Mouse (Mus musculus): ENCODE results near the gene Jarid2.
"Not testable (repeated sequence)": the region's sequence is repeated elsewhere in the genome, so short reads cannot be mapped to it uniquely, and the experiment has no call there.

The Jarid2 gene

DNA sequence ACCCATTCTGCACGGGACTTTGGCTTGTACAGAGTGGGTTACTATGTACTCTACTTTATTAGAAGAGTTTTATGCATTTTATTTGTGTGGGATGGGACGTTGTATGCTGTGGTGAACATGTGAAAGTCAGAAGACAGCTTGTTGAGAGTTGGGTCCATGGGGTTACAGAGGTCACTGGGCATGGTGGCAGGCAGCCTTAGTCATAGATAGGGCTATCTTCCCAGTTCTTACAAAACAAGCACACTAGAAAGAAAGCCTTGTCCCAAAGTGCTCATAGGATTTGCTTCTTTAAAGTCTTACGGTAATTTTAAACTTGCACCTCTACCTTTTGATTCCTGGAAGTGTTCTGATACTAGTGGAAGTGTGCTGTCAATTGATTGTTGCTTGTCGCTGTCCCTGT is 103.6 kb downstream of the Jarid2 start:
- in situ Hi-C loops (cut with MboI, MseI), result loop anchor here in 1 of 2 experiments (10.0 kb wide), 1 partner anchor 1432 kb away; no protein-coding TSS in a partner anchor

DNA sequence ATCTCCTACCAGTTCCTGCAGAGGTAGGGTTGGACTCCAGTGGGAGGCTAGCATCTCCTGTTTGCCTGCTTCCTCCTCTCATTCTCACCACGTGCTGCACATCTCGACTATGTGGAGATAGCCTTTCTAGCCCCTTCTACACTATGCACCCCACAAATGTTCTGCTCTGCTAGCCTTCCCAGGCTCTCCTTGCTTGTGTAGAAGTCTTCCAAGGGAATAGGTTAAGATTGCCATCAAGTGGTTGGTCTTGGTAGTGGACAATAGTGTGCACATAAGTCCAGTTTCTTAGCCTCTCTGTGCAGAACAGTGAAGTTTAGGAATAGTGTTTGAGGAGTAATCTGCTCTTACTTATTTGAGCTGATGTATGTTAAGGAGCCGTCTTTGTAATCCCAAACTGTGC is 104.1 kb downstream of the Jarid2 start:
- in situ Hi-C loops (cut with MboI, MseI), result loop anchor here in 1 of 2 experiments (10.0 kb wide), 1 partner anchor 1431 kb away; no protein-coding TSS in a partner anchor

DNA sequence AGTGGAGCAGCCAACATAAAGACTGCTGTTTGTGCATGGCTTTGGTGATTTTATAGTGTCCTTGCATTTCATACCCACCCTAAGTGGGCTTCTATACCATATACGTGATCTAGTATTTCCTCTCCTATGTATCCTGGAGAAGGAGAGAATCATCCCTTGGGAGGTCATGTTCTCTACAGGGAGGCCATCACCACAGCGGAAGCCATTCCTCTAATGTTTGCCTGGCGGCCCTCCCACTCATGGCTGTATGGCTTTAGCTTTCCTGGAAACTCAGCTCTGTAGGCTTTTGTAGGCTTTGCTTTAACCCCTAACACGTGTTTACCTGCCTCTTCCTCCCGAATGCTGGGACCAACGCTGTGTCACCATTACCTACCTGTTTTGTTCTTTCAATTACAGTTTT is 108.2 kb downstream of the Jarid2 start:
- in situ Hi-C loops (cut with MboI, MseI), result loop anchor here in 1 of 2 experiments (10.0 kb wide), 1 partner anchor 1427 kb away; no protein-coding TSS in a partner anchor

DNA sequence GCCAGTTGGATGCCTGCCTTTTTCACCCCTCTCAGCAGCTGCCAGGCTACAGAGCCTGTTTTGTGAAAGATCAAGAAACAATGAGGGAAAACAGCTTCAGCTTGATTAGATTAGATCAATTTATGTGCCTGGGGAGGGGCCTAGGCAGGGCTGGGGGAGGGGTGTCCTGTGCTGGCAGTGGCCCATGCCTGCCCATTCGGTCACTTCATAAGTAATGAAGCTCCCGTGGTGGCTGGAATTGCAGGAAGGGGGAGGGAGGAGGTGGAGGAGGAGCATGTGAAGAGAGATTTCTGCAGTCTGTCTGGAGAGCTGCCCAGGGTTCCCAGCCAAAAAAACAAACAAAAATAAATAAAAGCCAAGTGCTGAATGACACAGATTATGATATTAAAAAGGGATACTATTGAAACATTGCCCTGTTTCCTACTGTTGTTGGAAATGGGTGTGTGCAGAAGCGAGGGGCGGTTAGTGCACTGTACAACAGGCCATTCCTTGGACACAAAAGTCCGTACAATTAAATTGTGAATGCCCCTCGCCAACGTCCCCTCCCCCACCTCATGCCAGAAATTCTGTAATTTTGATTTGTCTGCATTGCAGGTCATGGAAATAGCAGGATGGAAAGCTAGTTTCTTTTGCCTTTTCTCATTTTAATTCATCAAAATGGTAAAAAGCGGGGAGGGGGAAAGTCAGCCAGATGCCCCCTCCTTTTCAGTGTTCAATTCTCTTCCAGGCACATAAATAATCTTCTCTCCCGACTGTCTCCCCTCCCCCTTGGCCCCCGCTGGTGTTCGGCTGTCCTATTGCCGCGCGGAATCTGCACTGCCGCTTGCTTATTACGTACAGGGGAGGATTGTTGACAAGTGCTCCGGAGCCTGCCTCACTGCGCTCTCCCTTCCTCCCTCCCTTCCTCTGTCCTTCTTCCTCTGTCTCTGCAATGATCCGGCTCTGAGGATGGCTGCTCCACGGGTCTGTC is 110.9 kb downstream of the Jarid2 start:
- in situ Hi-C loops (cut with MboI, MseI), result loop anchor here in 1 of 2 experiments (10.0 kb wide), 1 partner anchor 1425 kb away; no protein-coding TSS in a partner anchor

DNA sequence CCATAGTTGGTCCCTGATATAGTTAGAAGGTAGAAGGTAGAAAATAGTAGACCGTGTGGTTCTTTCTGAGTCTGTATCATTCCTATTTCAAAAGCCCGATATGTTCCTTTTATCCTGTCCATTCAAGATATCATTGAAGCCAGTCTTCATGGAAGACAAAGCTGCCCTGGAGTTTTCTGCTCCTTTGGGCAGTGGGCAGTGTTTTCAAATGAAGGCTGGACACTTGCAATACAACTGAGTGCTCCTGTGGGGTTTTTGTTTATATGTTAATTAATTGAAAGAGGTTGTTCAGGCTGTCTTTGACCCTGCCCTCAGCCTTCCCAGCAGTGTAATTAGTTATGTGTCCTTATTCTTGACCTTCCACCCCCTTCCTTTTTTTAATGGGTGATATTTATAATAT is 122.2 kb downstream of the Jarid2 start:
- in situ Hi-C loops (cut with MboI, MseI), result no loop called here

DNA sequence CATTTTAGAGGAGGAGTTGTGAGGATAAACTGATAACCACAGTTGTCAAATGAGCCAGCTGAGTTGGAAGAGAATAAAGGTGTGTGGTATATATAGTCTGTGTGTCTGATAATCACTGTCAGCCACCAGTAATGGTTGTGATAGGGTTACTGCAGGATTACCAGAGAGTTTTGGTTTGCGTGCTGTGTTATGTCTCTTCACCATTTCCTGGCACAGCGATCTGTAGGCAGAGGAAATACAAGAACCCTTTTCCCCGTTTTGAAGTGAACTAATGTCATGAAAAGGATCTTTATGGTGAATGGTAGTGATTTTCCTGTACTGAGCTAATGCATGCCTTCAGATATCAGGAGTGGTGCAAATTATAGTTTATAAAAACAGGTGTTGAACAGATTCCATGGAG is 122.8 kb downstream of the Jarid2 start:
- in situ Hi-C loops (cut with MboI, MseI), result no loop called here

DNA sequence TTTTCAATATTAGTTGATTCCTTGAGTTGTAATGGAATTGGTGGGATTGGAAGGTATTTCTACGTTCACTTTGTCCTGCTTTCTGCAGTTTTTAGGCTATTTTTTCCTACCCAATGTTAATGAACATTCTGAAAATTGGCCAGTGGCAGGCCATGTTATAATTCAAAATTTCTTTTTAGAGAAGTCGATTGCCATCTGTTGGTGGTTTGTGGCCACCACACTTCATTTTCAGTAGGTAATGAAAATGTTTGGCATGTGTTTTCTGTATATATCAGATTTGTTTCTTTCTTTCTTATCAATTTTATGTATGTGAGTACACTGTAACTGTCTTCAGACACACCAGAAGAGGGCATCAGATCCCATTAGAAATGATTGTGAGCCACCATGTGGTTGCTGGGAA is 136.3 kb downstream of the Jarid2 start:
- in situ Hi-C loops (cut with MboI, MseI), result no loop called here

DNA sequence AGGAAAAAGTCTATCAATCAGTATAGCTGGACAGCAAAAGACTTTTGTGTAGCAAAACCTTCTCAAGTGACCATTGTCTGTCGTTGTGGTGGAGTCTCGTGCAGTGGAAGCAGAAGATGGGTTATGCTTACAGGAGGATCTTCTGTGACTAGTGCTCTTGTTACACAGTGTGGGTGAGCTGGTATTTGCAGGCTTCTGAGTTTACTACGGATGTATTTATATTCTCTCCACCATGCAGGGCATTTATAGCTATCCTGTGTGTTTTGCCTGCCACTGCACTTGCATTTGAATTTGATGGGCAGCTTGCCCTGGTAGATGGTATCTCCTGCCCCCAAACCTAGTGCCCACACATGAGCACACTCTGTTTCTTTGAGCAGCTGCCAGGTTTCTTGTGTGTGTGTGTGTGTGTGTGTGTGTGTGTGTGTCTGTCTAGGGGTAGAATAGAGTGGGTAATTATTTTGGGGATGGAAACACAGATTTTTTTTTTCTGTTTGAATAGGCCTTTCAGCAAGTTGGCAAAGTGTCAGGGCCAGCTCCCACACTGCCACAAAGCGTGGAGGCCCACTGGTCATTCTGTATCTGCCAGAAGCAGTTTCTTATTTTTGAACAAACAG is 138.9 kb downstream of the Jarid2 start:
- in situ Hi-C loops (cut with MboI, MseI), result no loop called here

DNA sequence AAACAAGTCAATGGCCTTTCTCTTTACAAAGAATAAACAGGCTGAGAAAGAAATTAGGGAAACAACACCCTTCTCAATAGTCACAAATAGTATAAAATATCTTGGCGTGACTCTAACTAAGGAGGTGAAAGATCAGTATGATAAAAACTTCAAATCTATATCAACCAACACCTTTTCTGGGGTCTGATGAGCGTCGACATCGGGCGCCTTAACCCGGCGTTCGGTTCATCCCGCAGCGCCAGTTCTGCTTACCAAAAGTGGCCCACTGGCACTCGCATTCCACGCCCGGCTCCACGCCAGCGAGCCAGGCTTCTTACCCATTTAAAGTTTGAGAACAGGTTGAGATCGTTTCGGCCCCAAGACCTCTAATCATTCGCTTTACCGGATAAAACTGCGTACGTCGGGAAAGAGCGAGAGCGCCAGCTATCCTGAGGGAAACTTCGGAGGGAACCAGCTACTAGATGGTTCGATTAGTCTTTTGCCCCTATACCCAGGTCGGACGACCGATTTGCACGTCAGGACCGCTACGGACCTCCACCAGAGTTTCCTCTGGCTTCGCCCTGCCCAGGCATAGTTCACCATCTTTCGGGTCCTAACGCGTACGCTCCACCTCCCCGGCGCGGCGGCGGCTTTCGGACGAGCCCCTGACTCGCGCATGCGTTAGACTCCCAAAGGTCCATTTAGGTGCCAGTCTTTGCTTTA is 140.3 kb downstream of the Jarid2 start:
- in situ Hi-C loops (cut with MboI, MseI), result not testable (repeated sequence)

DNA sequence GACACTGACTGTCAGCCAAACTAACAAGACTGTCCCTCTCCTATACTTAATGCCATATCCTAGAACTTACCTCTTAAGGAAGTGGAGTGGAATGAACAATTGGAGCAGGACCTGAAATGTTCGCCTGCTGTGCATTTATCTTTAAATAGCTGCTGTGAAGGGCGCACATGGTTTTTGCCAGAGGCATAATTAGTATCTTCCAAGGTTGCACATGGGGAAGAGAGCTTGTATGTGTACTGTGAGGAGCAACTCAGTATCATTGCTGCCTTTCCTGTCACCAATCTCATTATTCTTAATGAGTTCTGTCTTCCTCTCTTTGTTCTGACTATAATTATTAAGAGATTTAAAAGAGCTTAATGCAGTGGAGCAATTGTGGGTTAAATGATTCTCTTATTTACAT is 147.5 kb downstream of the Jarid2 start:
- in situ Hi-C loops (cut with MboI, MseI), result no loop called here

DNA sequence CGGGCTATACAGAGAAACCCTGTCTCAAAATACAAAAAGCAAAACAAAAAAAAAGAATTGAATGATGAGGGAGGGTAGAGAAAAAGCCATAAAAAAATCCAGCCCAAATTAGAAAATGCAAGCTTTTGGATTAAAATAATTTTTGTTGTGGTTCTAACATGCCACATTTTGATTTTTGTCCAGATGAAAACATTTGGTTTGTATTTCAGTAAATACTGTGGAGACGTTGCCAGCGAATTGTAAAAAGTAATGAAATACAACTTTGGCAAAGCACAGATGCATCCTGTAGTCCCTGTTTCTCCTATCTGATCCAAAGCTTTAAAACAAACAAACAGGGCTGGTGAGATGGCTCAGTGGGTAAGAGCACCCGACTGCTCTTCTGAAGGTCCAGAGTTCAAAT is 151.7 kb downstream of the Jarid2 start:
- in situ Hi-C loops (cut with MboI, MseI), result no loop called here

DNA sequence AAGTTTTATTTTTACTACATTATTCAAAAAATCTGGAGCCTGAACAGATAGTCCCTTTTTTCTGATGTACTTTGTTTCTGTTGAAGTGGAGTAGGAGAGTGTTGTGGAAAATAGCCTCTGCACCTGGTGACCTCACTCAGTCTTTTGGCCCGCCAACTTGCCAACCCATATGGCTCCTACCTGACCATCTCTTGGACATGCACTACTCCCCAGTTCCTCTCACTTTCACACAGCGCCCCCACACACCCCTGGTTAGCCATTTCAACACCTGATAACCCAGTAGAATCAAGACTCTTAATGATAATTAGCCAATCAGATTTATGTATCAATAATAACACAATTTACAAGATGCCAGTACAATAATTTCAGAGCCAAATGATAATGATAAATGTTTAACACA is 156.9 kb downstream of the Jarid2 start:
- in situ Hi-C loops (cut with MboI, MseI), result no loop called here

DNA sequence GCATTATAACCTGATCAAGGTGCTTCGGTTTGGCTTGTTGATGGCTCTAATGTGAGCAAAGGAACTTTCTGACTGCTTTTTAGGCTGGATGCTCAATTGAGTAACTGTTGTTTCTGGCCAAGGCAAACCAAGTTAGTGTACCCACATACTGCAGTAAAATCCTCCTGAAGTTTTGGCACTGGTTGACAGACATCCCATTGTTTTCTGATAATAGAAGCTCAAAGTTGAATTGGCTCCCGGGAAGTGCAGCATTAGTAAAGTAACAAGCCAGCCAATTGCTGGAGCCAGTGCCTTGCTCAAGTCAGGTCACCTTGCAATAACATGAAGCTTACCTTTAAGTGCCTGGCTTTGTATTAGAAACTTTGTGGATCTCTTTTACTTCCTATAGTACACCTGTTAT is 161.3 kb downstream of the Jarid2 start:
- in situ Hi-C loops (cut with MboI, MseI), result no loop called here

DNA sequence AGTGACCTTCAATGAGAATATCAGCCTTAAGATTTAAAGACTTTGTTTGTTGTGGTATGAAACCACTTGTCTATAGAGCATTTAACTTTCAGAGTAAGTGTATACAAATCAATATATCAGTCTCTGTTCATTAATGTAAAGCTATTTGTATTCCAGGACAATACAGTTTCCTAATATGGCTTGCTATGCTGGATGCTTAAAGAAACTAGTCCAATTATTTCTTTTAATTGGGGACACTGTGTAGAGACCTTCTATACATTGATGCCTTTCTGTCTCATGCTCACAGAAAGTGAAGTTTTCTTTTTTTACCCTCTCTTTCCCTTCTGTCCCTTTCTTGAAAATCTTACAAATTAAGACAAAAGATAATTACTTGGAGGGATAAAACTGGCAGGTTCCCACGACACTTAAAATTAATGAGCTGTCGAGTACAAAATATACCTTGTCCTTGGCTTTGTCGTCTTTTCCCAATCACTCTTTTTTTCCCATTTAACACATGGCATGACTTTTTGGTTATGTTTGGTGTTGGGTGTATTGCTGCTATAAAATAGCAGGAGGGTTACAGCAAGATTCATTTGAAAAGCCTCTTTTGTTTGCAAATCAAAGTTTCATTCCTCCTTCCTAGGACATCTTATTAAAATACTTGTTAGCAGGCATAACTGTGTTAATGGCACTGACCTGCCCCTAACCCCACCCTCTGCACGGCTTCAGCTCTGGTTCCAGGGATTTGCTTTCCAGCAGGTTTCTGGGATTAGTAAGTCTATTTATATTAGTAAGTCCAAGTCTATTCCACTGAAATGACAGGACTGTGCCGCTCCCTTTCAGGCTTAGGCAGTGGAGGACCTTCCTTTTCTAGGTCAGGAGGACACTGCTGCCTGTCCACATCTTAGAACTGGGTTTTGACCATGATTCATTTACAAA is 162.8 kb downstream of the Jarid2 start:
- in situ Hi-C loops (cut with MboI, MseI), result no loop called here

DNA sequence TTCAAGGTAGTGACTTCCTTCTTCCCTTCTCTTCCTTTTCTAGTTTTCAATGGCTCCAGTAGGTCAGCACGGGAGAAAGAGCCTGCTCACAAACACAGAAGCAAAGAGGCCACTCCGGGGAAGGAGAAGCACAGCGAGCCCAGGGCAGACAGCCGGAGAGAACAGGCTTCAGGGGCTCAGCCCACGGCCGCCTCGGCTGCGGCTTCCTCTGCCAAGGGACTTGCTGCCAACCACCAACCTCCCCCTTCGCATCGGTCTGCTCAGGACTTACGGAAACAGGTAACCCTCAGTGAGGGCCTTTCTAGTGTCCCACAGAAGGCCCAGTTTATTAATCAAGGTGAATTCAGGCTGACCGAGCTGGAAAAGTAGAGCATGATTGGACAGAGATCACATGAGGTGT is 166.9 kb downstream of the Jarid2 start:
- in situ Hi-C loops (cut with MboI, MseI), result no loop called here

DNA sequence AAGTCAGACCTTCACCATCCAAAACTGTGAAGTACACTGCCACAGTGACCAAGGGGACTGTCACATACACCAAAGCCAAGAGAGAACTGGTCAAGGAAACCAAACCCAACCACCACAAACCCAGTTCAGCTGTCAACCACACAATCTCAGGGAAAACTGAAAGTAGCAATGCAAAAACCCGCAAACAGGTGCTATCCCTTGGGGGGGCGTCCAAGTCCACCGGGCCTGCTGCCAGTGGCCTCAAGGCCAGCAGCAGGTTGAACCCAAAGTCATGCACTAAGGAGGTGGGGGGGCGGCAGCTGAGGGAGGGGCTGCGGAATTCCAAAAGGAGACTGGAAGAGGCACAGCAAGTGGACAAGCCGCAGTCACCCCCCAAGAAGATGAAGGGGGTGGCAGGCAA is 173.0 kb downstream of the Jarid2 start:
- in situ Hi-C loops (cut with MboI, MseI), result no loop called here

DNA sequence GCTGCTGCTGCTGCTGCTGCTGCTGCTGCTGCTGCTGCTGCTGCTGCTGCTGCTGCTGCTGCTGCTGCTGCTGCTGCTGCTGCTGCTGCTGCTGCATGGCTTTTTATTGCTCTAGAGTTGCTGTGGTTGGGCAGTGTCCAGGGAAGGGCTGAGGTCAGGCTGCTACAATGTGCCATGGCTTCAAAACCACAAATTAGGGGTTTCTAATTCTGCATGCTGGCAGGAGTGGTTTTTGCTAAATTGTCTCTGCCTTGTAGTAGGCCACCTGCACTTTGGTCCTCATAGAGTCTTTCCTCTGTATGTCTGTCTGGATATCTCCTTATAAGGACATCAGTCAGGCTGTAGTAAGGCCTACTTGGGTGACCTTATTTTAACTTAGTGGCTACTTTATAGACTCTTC is 174.1 kb downstream of the Jarid2 start:
- in situ Hi-C loops (cut with MboI, MseI), result no loop called here

DNA sequence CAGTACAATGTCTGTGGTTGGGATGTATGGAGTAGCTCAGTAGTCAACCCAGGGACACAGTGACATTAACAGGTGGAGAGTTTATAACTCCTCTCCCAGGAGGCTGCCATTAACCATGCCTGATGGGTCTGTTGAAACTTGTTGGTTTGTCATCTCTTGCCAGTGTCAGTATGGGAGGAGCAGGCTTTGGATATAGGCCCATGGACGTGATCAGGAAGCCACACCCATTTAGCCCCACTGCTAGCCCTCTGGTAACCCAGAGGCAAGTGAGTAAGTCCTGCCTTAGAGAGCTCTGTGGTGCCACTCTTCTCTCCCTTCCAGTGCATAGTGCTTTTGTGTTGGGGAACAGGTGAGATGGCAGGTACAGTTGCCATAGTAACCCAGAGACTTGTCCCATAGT is 175.0 kb downstream of the Jarid2 start:
- in situ Hi-C loops (cut with MboI, MseI), result no loop called here

DNA sequence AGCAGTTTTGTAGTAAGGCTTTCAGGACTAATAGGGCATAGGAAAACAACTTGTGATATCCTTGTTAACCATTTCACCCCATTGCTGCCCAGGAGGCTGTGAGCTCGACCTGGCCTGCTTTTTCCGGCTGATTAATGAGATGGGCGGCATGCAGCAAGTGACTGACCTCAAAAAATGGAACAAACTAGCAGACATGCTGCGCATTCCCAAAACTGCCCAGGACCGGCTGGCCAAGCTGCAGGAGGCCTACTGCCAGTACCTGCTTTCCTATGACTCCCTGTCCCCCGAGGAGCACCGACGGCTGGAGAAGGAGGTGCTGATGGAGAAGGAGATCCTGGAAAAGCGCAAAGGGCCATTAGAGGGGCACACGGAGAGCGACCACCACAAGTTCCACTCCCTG is 176.9 kb downstream of the Jarid2 start:
- in situ Hi-C loops (cut with MboI, MseI), result no loop called here

DNA sequence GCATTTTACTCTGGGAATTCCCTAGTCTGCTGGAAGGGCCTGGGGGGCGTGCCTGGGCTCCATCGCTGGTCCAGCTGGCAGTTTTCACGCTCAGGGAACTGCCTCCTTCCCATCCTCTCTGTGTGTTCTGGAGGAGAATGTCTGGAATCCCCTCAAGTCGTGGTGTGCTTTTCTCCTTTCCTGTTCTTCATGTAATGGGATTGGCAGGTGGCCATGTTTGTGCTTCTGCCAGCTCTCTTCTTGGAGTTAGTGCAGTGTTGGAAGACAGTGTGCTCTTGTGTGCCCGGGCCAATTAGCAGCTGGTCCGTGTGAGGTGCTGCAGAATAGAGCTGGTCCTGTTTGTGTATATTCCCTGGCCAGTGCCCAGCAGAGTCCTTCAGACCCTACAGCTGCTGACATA is 178.4 kb downstream of the Jarid2 start:
- in situ Hi-C loops (cut with MboI, MseI), result no loop called here

DNA sequence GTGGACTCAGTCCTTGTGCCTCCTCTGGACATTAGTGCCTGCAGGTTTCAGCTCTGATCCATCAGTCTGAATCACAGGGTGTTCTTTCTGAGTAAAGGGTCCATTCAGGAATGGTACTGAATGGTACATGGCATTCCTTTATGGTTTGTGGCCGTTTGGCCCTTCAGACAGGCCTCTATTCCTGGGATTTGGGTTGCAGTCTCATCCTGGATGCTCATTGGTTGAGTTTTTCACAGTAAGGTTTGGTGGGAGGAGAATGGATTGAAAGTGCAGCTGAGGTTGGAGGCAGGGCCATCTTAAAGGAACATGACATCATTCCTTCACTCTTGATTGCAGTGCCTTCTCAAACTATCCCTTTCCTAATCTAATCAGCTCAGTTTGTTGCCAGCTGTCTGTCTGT is 179.5 kb downstream of the Jarid2 start:
- in situ Hi-C loops (cut with MboI, MseI), result no loop called here

Measured in T-helper 17 cell (primary cell).